Mouse (Mus musculus) cerebellum, adult 8-10 months (tissue): ENCODE data around the gene Slc6a20a.

Experiments used
- DNase-seq: peaks from one replicate; pipeline ENCODE4 v3.0.0; 2022

The Slc6a20a gene

DNA sequence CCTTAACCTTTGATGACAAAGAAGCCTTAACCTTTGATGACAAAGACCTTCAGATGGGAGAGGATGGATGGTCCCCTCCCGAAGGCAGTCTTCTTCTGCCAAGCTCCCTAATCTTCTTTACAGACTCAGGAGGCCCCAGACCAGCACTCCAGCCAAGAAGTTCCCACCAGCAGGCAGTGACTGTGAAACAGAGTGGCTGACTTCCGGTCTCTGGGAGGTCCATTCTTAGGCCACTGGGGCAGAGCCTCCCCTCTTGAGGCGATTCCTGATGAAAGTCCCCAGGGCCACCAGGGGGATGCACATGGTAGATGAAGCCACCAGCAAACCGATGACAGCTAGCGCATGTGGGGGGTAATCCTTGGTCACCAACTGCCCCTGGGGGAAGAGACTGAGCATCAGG lies 41.9 kb downstream of the Slc6a20a start:
- DNase-seq, result no peak

DNA sequence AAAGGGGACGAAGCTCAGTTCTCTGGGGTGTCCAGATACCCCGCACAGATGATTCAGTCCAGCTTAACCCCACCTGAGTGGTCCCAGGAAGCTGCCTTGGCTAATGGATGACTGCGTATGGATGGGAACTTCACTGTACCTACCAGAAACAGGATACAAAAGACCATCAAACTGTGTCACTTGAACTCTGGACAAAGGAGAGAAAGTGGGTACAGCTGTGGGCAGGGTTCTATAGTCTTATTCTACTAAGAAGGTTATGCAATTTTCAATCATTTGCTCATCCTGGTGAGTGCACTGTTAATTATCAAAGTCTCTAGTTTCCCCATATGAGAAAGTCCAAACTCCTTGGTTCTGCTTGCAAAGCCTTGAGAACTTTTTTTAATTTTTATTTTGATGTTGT lies 45.7 kb downstream of the Slc6a20a start:
- no peak for DNase-seq

DNA sequence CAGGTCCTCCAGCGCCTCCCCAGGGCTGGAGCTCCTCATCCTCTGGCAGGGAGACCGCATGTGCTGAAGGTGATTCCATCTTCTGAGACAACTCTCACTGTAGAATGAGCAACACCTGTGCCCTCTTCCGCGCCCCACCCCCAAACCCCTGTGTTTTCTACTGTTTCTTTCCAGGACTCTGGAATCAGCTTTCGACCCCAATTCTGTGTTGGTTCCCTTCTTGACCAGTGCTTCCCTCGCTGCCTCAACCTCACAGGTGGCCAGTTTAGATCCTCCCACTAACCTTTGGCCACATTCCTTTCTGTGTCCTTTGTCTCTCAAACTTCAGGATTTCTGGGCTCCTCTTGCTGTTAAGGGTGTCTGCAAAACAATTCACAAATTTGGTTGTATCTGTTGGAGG lies 46.4 kb downstream of the Slc6a20a start, which contains the start of gene Slc6a20b:
Gene Slc6a20b, minus strand, starts transcription at position 285 of the 400 bp plus-strand sequence.
- DNase-seq, result no peak

DNA sequence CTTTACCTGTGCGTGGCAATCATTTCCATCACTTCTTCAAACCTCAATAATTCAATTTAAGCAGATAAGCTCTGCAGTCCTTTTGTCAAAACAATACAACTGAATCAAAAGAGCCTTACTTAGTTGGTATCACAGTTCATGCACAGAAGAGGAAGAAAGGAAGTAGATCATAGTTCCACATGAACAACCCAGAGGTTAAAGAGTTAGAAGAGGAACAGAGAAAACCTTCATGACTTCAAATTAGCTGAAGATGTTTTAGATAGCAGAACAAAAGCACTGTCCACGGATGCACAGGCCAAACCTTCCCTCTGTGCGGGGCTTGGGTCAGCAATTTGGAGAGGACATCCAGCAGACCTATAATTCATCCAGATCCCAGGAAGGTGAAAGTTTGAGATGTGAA lies 47.0 kb downstream of the Slc6a20a start:
- no peak for DNase-seq

DNA sequence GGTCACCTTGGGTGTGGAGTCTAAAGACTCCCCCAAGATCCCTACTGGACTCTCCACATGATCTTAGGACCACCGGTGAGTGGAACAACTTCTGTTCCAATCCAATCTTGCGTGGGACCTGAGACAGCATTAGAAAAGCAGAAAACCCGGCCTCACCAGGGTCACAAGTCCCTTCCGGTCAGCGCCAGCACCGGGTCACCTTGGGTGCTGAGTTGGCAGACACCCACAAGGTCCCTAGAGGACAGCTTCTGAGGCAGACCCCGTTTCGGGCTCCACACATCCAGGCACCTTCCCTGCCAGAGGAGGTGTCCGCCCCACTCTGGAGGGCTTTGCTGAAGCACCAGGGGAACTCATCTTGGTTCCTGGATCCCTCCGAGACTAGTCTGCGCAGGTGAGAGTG lies 52.9 kb downstream of the Slc6a20a start:
- DNase-seq, result no peak

DNA sequence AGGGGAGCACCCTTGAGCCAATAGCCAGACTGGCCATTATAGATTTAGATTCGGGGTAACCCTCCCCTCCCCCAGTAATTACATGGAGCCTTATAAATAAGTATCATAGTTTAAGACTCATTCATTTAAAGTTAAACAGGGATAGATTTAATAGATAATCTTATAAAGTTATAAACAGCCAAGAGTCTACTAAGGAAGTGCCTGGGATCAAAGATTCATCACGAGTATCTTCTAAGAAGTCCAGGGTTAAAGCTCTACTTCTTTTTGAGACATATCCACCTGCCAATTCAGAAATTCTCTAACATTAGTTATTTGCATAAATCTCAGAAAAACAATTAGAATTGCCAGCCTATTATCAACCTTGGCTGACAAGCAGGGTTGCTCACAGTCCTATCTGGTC lies 53.9 kb downstream of the Slc6a20a start:
- DNase-seq, result no peak

DNA sequence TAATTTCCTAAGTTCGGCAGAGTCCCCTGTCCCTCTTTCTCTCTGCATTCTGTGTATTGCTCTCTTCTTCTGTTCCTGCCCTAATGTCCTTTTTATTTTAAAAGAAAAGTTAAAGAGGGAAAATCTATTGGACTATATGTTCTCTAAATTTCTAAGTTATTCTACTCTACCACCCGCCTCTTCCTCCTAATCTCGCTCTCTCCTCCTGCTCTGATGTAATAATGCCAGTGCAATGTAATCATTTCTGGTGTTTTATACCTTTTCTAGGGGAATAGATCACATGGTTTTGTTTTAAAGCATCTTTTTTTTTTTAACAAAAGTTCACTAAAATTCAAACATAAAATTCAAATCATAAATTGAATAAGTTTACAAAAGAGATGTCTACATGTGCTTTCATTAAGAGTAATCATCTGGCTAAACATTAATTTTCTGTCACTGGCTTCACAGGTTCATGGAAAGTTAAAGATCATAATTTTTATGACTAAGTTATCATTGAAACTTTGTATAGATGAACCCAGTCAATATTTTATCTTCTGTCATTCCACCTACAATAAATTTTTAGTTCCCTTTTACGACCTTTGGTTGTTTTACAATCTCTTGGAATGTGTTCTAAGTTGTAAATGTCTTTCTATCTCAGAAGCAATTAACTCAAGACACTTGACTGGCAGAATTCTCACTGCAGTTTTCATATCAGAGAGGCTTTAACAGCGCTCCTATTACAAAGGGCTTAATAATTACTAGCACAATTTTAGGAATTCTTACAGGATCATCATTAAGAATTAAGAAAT lies 58.2 kb downstream of the Slc6a20a start:
- no peak for DNase-seq

DNA sequence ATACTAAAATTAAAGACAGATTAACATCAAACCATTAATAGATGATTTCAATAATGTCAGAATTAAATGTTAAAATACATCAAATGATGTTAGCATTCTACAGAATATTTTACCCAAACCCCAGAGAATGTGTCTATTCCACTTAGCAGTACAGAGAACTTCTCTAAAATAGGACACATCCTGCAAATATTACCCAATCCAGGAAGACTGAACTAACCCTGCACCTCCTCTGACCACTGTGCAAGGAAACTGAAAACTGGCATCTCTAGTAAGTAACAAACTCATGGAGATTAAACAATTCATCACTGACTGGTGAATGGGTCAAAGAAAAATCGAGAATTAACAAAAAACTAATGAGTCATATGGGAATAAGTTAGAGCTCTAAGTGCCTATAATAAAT lies 77.2 kb downstream of the Slc6a20a start:
- no peak for DNase-seq

DNA sequence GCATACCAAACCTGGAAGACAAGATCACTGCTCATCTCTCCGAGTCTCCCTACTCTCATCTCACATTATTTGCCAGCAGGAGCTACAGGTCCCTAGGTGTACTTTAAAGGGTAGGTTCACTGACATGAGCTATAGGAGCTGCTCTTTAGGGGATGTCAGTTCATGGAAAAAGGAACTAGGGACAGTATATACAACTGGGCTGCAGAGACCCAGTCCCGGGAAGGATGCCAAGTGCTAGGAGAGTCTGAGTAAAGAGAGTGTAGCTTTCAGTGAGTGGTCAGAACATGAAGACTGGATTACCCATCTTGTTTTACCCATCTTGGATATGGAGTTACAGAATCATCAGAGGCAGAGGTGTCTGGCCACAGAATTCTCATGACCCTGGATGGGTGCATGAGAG lies 81.3 kb downstream of the Slc6a20a start:
- no peak for DNase-seq

DNA sequence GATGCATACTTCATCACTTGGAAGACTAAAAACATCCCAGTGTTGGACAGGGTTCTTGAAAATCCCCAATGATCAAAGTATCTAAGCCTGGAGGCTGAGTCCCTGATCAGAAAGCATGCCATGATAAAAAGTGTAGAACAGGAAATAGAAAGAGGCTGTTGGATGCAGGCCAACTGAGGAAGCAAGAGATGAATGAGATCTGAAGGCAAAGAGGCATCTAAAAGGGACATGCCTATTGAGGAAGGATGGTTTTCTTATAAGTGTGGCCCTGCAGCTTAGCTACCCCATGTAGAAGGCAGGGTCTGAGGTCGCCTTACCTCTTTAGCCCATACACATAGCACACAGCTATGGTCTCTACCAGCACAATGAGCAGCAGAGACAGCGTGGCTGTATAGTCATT lies 81.8 kb downstream of the Slc6a20a start:
- no peak for DNase-seq

DNA sequence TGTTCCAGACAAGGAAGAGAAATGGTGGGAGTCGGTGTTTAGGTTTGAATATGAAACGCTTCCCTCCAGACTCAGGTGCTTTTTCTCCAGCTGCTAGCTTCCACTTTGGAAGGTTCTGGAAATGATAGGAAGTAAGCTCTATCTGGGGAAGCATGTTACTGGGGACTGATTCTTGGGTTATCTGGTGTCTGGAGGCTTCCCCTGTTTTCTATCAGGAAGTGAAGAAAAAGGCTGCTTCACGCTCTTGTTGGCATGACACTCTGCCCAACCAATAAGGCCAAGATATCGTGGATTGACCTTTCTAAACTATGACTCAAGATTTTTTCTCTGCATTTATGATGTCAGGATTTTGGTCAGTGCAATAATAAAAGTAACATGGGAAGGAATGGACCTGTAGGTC lies 83.5 kb downstream of the Slc6a20a start:
- DNase-seq, result no peak

DNA sequence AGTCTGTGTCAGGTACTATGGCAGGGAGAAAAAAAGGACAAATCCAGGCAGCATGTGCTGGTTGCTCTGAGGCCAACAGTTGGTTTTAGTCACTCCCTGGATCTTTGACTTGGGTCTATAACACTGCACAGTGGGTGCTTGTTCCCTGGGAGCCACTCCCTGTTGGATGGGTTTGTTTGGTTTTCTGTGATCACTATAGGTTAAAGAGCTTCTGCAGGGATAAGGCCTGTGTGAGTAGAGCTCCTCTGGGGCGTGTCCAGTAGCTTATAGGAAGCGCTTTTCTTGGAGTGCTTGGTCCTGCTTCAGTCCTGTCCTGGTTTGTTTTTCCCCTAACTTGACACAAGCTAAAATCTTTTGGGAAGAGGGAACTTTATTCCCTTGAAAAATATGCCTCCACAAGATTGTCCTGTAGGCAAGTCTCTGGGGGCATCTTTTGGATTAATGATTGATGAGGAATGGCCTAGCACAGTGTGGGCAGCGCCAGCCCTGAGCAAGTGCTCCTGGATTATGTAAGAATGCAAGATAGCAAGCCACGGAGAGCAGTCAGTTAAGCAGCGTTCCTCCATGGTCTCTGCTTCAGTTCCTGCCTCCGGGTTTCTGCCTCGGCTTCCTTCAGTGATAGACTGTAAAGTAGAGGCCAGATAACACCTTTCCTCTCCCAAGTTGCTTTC lies 89.3 kb downstream of the Slc6a20a start:
- no peak for DNase-seq
